Mouse (Mus musculus) liver, adult 2 months (tissue): ENCODE data around the gene Rad54l.

Experiments
- CTCF ChIP-seq: fragments of 200-500 bp; IDR thresholded peaks from 2 replicates; pipeline ENCODE4 v1.5.1; 2011; ENCODE audit warnings: low read depth, low read length, control low read depth
- POLR2A ChIP-seq: fragments of 200-500 bp; IDR thresholded peaks from 2 replicates; pipeline ENCODE4 v1.6.1; 2011; ENCODE audit warnings: low read length, control low read depth; ENCODE audit not compliant: insufficient read depth; ENCODE audit errors: extremely low read depth

GRCm38 (mm10) chr4:116141736-116142135 is 18.2 kb upstream of the Rad54l start:
- TF ChIP-seq POLR2A (no peak), CTCF (no peak)
